Mouse (Mus musculus): Measurements from ENCODE around the gene Supt5. TPM values are rescaled to one million over a fixed set of nuclear protein-coding genes. Genes with fewer than 3 reads are reported as not detected.
A peak's percentile ranks its signal among the peaks of the same experiment; 100 is the strongest.

The Supt5 gene
- polyA plus RNA-seq, 1 experiment from 2014 or later = 91.8 TPM

DNA sequence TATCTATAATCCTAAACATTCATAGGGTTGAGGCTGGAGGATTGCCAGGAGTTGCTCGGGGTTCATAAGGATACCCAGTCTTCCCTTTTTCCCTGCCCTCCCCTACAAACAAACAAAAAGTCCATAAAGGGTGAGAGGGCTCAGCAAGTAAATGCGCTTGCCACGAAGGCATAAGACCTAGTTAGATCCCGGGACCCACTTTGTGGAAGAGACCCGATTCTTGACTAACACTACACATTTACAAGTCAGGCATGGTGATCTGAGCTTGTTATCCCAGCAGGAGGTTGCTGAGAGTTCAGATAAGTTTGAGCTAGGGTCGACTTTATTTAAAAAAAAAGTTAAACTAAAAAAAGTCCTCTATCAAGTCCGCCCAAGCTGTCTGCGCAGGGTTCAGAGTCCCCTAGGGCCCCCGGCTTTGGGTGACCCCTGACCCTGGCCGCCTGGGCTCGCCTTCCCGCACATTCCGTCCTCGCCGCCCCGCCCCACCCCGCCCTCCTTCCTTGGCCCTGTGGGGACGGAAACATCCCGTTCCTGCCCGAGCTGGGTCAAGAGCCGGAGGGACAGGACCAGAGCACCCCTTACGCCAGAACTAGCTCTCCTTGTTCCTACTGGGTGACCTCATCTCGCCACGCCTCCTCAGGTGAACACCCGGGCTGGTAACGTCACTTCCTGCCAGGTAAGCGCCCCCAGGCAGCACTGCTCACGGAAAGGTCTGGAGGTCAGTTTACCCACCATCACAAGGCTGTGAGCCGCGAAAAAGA is 37.6 kb upstream of the Supt5 start:
- no peaks in the 10 kb centered on the region for H3K27me3 ChIP-seq (ENCODE audit: control insufficient read depth, insufficient read depth, low read depth, low read length)
- H3K4me3 ChIP-seq (ENCODE audit: low read length) = peak overlapping the region; percentile 60
- H3K4me2 ChIP-seq (ENCODE audit: low read depth, low read length) = peak overlapping the region; percentile 96
- peaks cover 2% of the 10 kb centered on the region for H3K36me3 ChIP-seq (ENCODE audit: control insufficient read depth, insufficient read depth, low read length)
- WGBS = 2% methylated on average over 30 of the region's 30 CpGs
- ATAC-seq (ENCODE audit: low read depth) = peak; percentile 10; the same call in 1 of the 2 replicates
- H3K9ac ChIP-seq (ENCODE audit: low read length) = peak overlapping the region; percentile 59
- peak overlapping the region; percentile 98 for H3K27ac ChIP-seq (ENCODE audit: low read length)
- H3K4me1 ChIP-seq (replicated peaks; ENCODE audit: control insufficient read depth, insufficient read depth, low read length) = peaks cover 36% of the 10 kb centered on the region
- no peaks in the 10 kb centered on the region for H3K9me3 ChIP-seq (ENCODE audit: control insufficient read depth, low read length)

DNA sequence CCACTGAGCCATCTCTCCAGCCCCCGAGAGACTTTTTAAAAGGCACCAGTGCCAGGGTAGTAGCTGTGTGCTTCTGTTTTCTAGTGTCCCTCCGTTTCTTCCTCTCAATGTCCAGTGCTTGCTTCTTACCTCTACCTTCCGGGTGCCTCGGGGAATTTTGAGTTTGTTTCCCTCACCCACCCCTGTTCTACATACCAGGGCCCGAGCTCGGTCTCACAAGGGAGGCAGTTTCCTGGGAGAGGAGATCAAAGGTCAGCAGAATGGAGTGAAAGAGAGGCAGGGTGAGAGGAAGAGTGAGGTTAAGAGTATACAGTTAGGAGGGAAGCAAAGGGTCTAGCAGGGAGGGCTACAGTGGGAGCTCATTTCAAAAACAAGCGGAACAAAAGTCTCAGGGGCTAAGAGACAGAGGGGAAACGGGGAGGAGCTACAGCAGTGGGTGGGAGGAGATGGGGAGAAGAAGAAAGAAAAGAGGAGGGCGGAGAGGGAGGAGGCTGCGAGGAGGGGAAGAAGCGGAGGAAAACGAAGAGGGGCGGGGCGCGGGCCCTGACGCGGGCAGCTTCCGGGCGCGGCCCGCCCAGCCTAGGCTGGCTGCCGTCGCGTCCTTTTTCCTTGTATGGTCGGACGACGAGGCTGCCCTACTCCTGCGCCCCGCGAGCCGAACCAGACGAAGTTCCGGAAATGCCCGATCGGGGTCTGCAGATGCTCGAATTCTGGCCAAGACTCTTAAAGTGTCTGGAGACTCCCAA is 36.8 kb upstream of the Supt5 start:
- under 1% methylated on average over 32 of the region's 36 CpGs for WGBS
- peak; percentile 64 for ATAC-seq (ENCODE audit: low read depth)
- no peaks in the 10 kb centered on the region for H3K27me3 ChIP-seq (ENCODE audit: control insufficient read depth, insufficient read depth, low read depth, low read length)
- peak overlapping the region; percentile 96 for H3K4me2 ChIP-seq (ENCODE audit: low read depth, low read length)
- H3K36me3 ChIP-seq (ENCODE audit: control insufficient read depth, insufficient read depth, low read length) = peaks cover 2% of the 10 kb centered on the region
- peaks cover 33% of the 10 kb centered on the region for H3K4me1 ChIP-seq (replicated peaks; ENCODE audit: control insufficient read depth, insufficient read depth, low read length)
- no peaks in the 10 kb centered on the region for H3K9me3 ChIP-seq (ENCODE audit: control insufficient read depth, low read length)
- H3K4me3 ChIP-seq (ENCODE audit: low read length) = peak overlapping the region; percentile 60
- H3K27ac ChIP-seq (ENCODE audit: low read length) = peak overlapping the region; percentile 98
- peak overlapping the region; percentile 66 for H3K9ac ChIP-seq (ENCODE audit: low read length)

DNA sequence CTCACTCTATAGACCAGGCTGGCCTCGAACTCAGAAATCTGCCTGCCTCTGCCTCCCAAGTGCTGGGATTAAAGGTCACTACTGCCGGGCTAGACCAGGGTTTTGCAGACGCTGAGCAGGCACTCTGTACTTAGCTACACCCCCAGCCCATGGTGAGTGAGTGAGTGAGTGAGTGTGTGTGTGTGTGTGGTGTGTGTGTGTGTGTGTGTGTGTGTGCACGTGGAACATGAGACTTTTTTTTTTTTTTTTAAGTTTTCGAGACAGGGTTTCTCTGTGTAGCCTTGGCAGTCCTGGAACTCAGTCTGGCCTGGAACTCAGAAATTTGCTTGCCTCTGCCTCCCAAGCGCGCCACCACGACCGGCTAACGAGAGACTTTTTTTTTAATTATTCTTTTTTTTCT is 36.1 kb upstream of the Supt5 start:
- ATAC-seq (ENCODE audit: low read depth) = no peak
- peaks cover 33% of the 10 kb centered on the region for H3K4me1 ChIP-seq (replicated peaks; ENCODE audit: control insufficient read depth, insufficient read depth, low read length)
- peak overlapping the region; percentile 53 for H3K4me2 ChIP-seq (ENCODE audit: low read depth, low read length)
- 69% methylated on average over 9 of the region's 10 CpGs for WGBS
- no peak overlapping the region; the same call in 1 of the 2 replicates for H3K4me3 ChIP-seq (ENCODE audit: low read length)
- peaks cover 6% of the 10 kb centered on the region for H3K36me3 ChIP-seq (ENCODE audit: control insufficient read depth, insufficient read depth, low read length)
- peak overlapping the region; percentile 66; the same call in 1 of the 2 replicates for H3K9ac ChIP-seq (ENCODE audit: low read length)
- H3K27me3 ChIP-seq (ENCODE audit: control insufficient read depth, insufficient read depth, low read depth, low read length) = no peaks in the 10 kb centered on the region
- no peaks in the 10 kb centered on the region for H3K9me3 ChIP-seq (ENCODE audit: control insufficient read depth, low read length)
- peak overlapping the region; percentile 98 for H3K27ac ChIP-seq (ENCODE audit: low read length)

DNA sequence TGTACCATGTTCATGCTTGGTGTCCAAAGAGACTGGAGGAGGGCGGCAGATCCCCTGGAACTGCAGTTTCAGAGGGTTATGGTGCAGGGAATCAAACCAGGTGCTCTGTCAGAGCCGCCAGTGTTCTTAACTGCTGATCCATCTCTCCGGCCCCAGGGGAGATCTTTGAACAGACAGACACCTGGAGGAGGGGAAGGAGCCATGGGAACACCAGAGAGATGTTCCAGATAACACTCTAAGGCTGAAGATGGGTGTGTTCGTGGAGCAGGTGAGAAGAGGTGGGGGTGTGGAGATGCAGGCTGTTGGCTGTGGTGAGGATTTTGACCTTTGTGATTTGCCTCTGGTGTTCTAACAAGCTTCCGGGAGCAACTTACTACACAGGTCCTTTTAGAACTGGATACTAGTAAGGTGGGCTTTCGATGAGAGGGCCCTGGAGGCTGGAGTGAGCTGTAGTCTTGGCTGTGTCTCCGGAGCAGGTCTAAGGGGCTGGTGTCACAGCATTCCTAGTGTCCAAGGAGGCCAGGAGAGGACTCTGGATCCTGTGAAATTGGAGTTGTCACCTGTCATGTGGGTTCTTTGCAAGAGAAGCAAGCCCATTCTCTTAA is 35.4 kb upstream of the Supt5 start:
- Histone ChIP-seq H3K4me2 (ENCODE audit: low read depth, low read length) (no peak overlapping the region), H3K27ac (ENCODE audit: low read length) (peak overlapping the region; percentile 98), H3K27me3 (ENCODE audit: control insufficient read depth, insufficient read depth, low read depth, low read length) (no peaks in the 10 kb centered on the region), H3K4me1 (replicated peaks; ENCODE audit: control insufficient read depth, insufficient read depth, low read length) (peaks cover 34% of the 10 kb centered on the region), H3K36me3 (ENCODE audit: control insufficient read depth, insufficient read depth, low read length) (peaks cover 6% of the 10 kb centered on the region), H3K4me3 (ENCODE audit: low read length) (no peak overlapping the region), H3K9ac (ENCODE audit: low read length) (peak overlapping the region; percentile 15; the same call in 1 of the 2 replicates), H3K9me3 (ENCODE audit: control insufficient read depth, low read length) (no peaks in the 10 kb centered on the region)
- ATAC-seq (ENCODE audit: low read depth) = no peak
- 74% methylated on average over 7 of the region's 7 CpGs for WGBS

DNA sequence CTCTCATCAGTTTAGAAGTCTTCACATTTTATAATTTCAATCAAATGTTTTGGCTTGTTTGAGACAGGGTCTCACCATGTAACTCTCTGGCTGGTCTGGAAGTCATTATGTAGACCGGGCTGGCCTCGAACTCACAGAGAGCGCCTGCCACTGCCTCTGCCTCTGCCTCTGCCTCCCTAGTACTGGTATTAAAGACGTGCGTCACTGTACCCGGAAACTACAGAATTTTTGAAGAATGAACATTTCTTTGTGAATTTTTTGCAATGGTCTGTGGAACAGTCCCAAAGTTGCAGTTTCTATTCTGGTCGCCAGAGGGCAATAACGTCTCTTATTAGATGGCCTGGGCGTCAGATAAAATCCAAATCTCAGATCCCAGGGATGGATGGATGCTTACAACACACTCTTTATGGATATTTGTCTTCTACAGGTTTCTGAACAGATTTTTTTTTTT is 34.6 kb upstream of the Supt5 start:
- Histone ChIP-seq H3K27me3 (ENCODE audit: control insufficient read depth, insufficient read depth, low read depth, low read length) (no peaks in the 10 kb centered on the region), H3K4me3 (ENCODE audit: low read length) (peak overlapping the region; percentile 81), H3K36me3 (ENCODE audit: control insufficient read depth, insufficient read depth, low read length) (peaks cover 10% of the 10 kb centered on the region), H3K4me2 (ENCODE audit: low read depth, low read length) (peak overlapping the region; percentile 66), H3K4me1 (replicated peaks; ENCODE audit: control insufficient read depth, insufficient read depth, low read length) (peaks cover 33% of the 10 kb centered on the region), H3K9me3 (ENCODE audit: control insufficient read depth, low read length) (no peaks in the 10 kb centered on the region), H3K27ac (ENCODE audit: low read length) (peak overlapping the region; percentile 96), H3K9ac (ENCODE audit: low read length) (peak overlapping the region; percentile 61)
- ATAC-seq (ENCODE audit: low read depth) = peak; percentile 1
- 0% methylated on average over 9 of the region's 9 CpGs for WGBS

DNA sequence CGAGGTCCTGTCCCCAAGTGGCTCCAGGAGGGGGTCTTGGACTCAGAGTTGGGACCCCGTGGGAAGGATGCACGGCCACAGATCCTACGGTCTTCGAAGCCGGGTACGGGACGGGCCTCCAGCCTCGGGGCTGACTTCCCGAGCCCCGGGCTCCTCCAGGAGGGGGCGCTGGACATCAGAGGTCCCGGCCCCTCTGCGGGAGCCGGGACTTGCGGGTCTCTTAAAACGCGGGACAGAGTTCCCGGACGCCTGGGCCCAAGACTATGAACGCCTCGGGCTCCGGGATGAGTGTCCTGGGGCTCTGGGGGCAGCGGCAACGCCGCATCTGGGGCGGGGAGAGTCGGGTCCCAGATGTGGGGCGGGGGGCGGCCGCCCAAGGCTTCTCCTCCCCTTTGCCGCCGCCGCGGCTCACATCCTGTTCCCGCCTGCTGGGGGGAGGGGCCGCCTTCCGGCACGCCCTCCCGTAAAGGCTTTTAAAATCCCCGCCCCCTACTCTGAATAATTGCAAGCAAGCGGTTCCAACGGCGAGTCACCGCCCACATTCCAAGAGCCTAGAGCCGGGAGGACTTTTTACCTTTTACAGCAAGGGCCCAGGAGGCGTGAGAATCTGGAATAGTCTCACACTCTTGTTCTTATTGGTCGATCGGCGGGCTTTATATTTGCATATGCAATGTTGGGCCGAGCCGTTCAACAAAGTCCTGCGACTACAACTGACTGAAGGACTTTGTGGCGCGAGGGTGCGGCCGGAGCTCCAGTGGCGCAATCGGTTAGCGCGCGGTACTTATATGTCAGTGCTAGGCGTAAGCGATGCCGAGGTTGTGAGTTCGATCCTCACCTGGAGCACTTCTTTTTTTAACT is 33.9 kb upstream of the Supt5 start, which contains the start of gene Plekhg2:
Gene Plekhg2 (minus strand): TSS at position 349 of the 858 bp plus-strand sequence.
- H3K27me3 ChIP-seq (ENCODE audit: control insufficient read depth, insufficient read depth, low read depth, low read length) = no peaks in the 10 kb centered on the region
- peaks cover 15% of the 10 kb centered on the region for H3K36me3 ChIP-seq (ENCODE audit: control insufficient read depth, insufficient read depth, low read length)
- peaks cover 27% of the 10 kb centered on the region for H3K4me1 ChIP-seq (replicated peaks; ENCODE audit: control insufficient read depth, insufficient read depth, low read length)
- H3K4me2 ChIP-seq (ENCODE audit: low read depth, low read length) = peak within 1 kb of the TSS; percentile 91
- ATAC-seq (ENCODE audit: low read depth) = peak; percentile 87
- peak within 1 kb of the TSS; percentile 81 for H3K4me3 ChIP-seq (ENCODE audit: low read length)
- H3K27ac ChIP-seq (ENCODE audit: low read length) = peak within 1 kb of the TSS; percentile 96
- WGBS = under 1% methylated on average over 66 of the region's 66 CpGs
- H3K9ac ChIP-seq (ENCODE audit: low read length) = peak within 1 kb of the TSS; percentile 91
- no peaks in the 10 kb centered on the region for H3K9me3 ChIP-seq (ENCODE audit: control insufficient read depth, low read length)

DNA sequence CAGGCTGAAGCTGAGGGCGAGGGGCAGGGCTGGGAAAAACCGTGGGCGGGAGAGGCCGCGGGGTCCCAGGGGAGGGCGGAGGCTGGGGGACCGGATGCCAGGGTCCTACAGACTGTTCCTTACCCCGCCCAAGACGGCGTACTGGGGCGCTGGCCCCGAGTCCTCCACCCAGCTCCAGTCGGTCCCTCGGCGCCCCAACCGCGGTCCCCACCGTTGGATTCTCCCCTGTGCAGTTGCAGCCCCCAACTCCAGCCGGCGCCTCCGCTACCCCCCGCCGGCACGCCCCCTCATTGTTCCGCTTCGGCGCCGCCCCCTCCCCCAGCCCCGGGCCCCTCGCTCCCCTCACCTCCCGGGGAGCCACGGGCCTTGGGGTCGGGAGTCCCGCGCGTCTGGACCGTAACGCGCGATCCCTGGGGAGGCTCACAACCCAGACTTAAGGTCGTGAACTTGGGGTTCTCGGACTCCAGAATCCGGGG is 33.0 kb upstream of the Supt5 start:
- ATAC-seq (ENCODE audit: low read depth) = peak; percentile 8
- H3K27ac ChIP-seq (ENCODE audit: low read length) = peak overlapping the region; percentile 96
- H3K9me3 ChIP-seq (ENCODE audit: control insufficient read depth, low read length) = no peaks in the 10 kb centered on the region
- no peaks in the 10 kb centered on the region for H3K27me3 ChIP-seq (ENCODE audit: control insufficient read depth, insufficient read depth, low read depth, low read length)
- peaks cover 19% of the 10 kb centered on the region for H3K4me1 ChIP-seq (replicated peaks; ENCODE audit: control insufficient read depth, insufficient read depth, low read length)
- peak overlapping the region; percentile 91 for H3K4me2 ChIP-seq (ENCODE audit: low read depth, low read length)
- WGBS = under 1% methylated on average over 38 of the region's 43 CpGs
- peak overlapping the region; percentile 91 for H3K9ac ChIP-seq (ENCODE audit: low read length)
- peaks cover 24% of the 10 kb centered on the region for H3K36me3 ChIP-seq (ENCODE audit: control insufficient read depth, insufficient read depth, low read length)
- peak overlapping the region; percentile 81 for H3K4me3 ChIP-seq (ENCODE audit: low read length)

DNA sequence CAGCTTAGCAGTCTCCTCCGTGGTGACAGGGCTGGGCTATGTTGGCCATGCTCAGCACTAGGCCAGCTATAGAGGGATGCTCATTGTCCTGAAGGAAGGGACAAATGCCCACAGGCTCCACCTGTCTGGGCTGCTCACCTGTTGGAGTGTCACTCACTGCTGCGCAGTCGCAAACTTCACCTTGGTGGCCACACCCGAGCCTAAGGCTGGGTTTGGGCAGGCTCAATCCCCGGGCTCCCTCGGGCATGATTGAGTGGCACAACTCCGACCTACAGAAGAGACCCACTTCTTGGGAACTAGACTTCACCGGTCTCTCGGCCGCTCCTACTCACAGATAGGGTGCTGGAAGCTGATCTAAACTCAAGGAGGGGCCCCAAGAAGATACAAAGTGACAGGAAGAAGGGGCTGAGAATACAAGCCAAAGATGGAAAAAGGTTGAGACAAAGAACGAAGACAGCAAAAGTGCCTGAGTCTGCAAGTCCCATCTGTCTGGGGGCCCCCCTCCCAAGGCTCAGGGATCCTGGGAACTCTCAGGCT is 32.5 kb upstream of the Supt5 start:
- Histone ChIP-seq H3K27ac (ENCODE audit: low read length) (peak overlapping the region; percentile 96), H3K4me3 (ENCODE audit: low read length) (peak overlapping the region; percentile 81), H3K9ac (ENCODE audit: low read length) (peak overlapping the region; percentile 91), H3K27me3 (ENCODE audit: control insufficient read depth, insufficient read depth, low read depth, low read length) (no peaks in the 10 kb centered on the region), H3K36me3 (ENCODE audit: control insufficient read depth, insufficient read depth, low read length) (peaks cover 26% of the 10 kb centered on the region), H3K4me2 (ENCODE audit: low read depth, low read length) (peak overlapping the region; percentile 91), H3K4me1 (replicated peaks; ENCODE audit: control insufficient read depth, insufficient read depth, low read length) (peaks cover 18% of the 10 kb centered on the region), H3K9me3 (ENCODE audit: control insufficient read depth, low read length) (no peaks in the 10 kb centered on the region)
- ATAC-seq (ENCODE audit: low read depth) = no peak
- 3% methylated on average over 11 of the region's 11 CpGs for WGBS
